Mouse (Mus musculus) kidney, embryonic 15.5 days (tissue): ENCODE results near the gene Fndc3b. TPM values are rescaled to one million over a fixed set of nuclear protein-coding genes. Genes with fewer than 3 reads are reported as not detected.

ENCODE experiments used
- ATAC-seq: fragments of 200-750 bp; cut with Nextera tagmentation; replicated peaks from 2 replicates; pipeline ENCODE4 v1.8.0; 2017; ENCODE audit warnings: moderate TSS enrichment; ENCODE audit not compliant: low FRiP score
- H3K27ac ChIP-seq: fragments of 300-500 bp; sonication (generic); 2 replicates; pipeline ENCODE4 v1.5.1; 2015; ENCODE audit warnings: mild to moderate bottlenecking, inconsistent platforms
- H3K27me3 ChIP-seq: fragments of 300-500 bp; sonication (generic); 2 replicates; pipeline ENCODE4 v1.6.1; 2015; ENCODE audit warnings: inconsistent platforms
- H3K36me3 ChIP-seq: fragments of 300-500 bp; sonication (generic); 2 replicates; pipeline ENCODE4 v1.6.1; 2015; ENCODE audit warnings: inconsistent platforms
- H3K4me1 ChIP-seq: fragments of 300-500 bp; sonication (generic); 2 replicates; pipeline ENCODE4 v1.6.1; 2015; ENCODE audit warnings: inconsistent platforms
- H3K4me2 ChIP-seq: fragments of 300-500 bp; sonication (generic); 2 replicates; pipeline ENCODE4 v1.6.1; 2015; ENCODE audit warnings: moderate library complexity, mild to moderate bottlenecking, inconsistent platforms
- H3K4me3 ChIP-seq: fragments of 300-500 bp; sonication (generic); replicated peaks from 2 replicates; pipeline ENCODE4 v1.5.1; 2015; ENCODE audit warnings: mild to moderate bottlenecking, inconsistent platforms
- H3K9ac ChIP-seq: fragments of 300-500 bp; sonication (generic); 2 replicates; pipeline ENCODE4 v1.6.1; 2015; ENCODE audit warnings: mild to moderate bottlenecking, inconsistent platforms
- H3K9me3 ChIP-seq: fragments of 300-500 bp; sonication (generic); replicated peaks from 2 replicates; pipeline ENCODE4 v1.6.1; 2016; ENCODE audit warnings: inconsistent platforms
- WGBS: fragments of 180-500 bp; shearing (Covaris S2); methylation state at CpG from one replicate; pipeline ENCODE4 v1.1.7; 2015; ENCODE audit warnings: mixed read lengths; 5-methylcytosine and 5-hydroxymethylcytosine counted together
- polyA plus RNA-seq: library from polyadenylated mRNA; unstranded; fragments of >200 nt; fragmentation: Nextera tagmentation; extraction: Ambion mirVana; gene quantifications from 2 replicates; pipeline ENCODE4 v1.2.1, GENCODE M21; 2015

Gene Fndc3b
- polyA plus RNA-seq, 1 experiment from 2014 or later, result 32.8 TPM

- H3K27me3 ChIP-seq, result no peaks in the 10 kb centered on the region
- no peak overlapping the region for H3K4me3 ChIP-seq
- peak overlapping the region; percentile 48; the same call in 1 of the 2 replicates for H3K27ac ChIP-seq
- H3K9me3 ChIP-seq, result no peaks in the 10 kb centered on the region
- no peak overlapping the region for H3K9ac ChIP-seq
- H3K36me3 ChIP-seq, result no peaks in the 10 kb centered on the region
- WGBS, result 23% methylated on average over 7 of the region's 7 CpGs
- H3K4me2 ChIP-seq, result peak overlapping the region; percentile 7; the same call in 1 of the 2 replicates
- no peak for ATAC-seq
- H3K4me1 ChIP-seq, result peaks cover 48% of the 10 kb centered on the region
These were observed 110.5 kb downstream of the Fndc3b start for GRCm38 (mm10) chr3:27600645-27601044.

GRCm38 (mm10) chr3:27600197-27600596, 110.9 kb downstream of the Fndc3b start:
- Histone ChIP-seq H3K4me2 (peak overlapping the region; percentile 7; the same call in 1 of the 2 replicates), H3K4me3 (no peak overlapping the region), H3K27ac (peak overlapping the region; percentile 48; the same call in 1 of the 2 replicates), H3K36me3 (no peaks in the 10 kb centered on the region), H3K27me3 (no peaks in the 10 kb centered on the region), H3K9me3 (no peaks in the 10 kb centered on the region), H3K9ac (no peak overlapping the region), H3K4me1 (peaks cover 43% of the 10 kb centered on the region)
- no peak for ATAC-seq
- WGBS, result 68% methylated on average over 4 of the region's 4 CpGs

DNA sequence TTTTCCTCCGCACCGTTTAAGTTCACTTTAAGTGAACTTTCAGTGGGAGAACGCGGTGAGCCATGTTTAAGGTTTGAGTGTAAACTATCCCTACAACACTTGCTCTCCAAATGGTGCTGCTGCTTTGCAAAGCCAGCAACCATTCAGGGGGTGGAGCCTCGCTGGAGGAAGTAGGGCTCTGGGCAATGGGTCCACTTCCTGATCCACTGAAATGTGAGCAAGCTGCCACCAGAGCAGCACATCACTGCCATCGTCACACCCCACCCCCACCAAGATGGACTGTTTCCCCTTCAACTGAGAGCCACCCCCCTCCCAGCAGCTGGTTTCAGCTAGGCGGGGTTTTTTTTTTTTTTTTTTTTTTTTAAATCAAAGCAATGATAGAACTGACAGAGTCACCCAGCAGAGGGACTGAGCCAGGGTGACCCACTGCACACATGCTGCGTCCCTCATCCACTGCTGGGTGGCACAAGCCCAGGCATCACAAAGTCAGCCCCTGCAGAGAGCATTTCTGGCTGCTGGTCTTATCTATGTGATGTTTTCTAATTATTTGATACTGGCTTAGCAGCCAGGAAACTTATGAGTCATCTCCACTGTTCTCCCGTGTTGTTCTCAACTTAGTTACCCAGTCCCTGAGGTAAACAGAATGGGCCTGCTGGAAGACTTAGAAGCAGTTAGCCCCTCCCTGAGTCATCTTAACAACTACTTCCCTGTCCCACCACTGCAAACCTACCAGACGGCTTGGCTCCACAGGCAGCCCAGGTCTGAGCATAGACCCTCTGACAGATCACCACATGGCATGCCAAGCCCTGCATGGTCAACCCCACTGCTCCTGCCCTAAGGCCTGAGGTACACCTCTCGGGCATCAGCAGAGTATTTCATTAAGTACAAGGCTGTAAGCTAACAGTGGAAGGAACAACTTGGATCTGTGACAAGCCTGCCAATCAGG, 112.4 kb downstream of the Fndc3b start:
- Histone ChIP-seq H3K27me3 (no peaks in the 10 kb centered on the region), H3K9me3 (no peaks in the 10 kb centered on the region), H3K4me2 (no peak overlapping the region), H3K4me3 (no peak overlapping the region), H3K36me3 (no peaks in the 10 kb centered on the region), H3K4me1 (peaks cover 34% of the 10 kb centered on the region), H3K27ac (0 out of 2 replicates have a peak overlapping the region, but pooled peaks have one; percentile 62), H3K9ac (no peak overlapping the region)
- 73% methylated on average over 10 of the region's 11 CpGs for WGBS
- 0 out of 2 replicates have a peak, but pooled peaks have one; percentile 24 for ATAC-seq

DNA sequence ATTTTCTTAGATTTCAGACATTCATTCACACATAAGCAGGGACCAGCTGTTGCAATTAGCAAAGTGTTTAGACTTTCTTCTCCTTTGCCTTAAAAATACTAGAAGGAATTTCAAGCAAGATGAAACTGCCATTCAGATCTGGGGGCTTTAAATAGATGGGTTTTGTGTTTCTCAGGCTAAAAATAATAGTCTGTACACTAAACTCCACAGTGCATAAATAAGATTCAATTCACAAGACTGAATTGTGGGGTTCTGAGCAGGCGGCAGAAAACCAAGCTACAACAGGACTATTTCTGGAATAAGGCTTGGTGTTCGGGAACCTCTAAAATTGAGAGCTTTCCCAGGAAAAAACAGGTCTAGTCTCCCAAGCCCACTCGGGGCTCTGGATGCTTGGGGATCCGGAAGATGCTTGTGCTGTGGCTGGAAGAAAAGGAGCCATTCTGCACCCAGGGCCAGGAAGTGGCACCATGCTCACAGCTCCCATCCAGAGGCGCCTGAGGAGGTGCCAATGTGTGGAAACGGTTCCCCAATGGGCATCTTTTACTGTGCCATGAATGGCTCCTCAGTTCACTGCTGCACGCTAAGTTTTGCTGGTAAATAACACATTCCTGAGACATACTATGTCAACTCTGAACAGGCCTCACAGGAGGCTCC, 117.5 kb downstream of the Fndc3b start:
- no peak overlapping the region for H3K4me3 ChIP-seq
- H3K27ac ChIP-seq, result 0 out of 2 replicates have a peak overlapping the region, but pooled peaks have one; percentile 20
- no peak for ATAC-seq
- no peaks in the 10 kb centered on the region for H3K9me3 ChIP-seq
- no peak overlapping the region for H3K4me2 ChIP-seq
- no peaks in the 10 kb centered on the region for H3K27me3 ChIP-seq
- peaks cover 13% of the 10 kb centered on the region for H3K36me3 ChIP-seq
- WGBS, result 86% methylated on average over 7 of the region's 7 CpGs
- peaks cover 21% of the 10 kb centered on the region for H3K4me1 ChIP-seq
- no peak overlapping the region for H3K9ac ChIP-seq

- no peaks in the 10 kb centered on the region for H3K9me3 ChIP-seq
- H3K4me2 ChIP-seq, result no peak overlapping the region
- peaks cover 13% of the 10 kb centered on the region for H3K36me3 ChIP-seq
- H3K9ac ChIP-seq, result no peak overlapping the region
- peak; percentile 50; the same call in 1 of the 2 replicates for ATAC-seq
- 0 out of 2 replicates have a peak overlapping the region, but pooled peaks have one; percentile 32 for H3K27ac ChIP-seq
- 86% methylated on average over 11 of the region's 11 CpGs for WGBS
- no peak overlapping the region for H3K4me3 ChIP-seq
- peaks cover 23% of the 10 kb centered on the region for H3K4me1 ChIP-seq
- H3K27me3 ChIP-seq, result no peaks in the 10 kb centered on the region
These were observed 118.2 kb downstream of the Fndc3b start for GRCm38 (mm10) chr3:27592728-27593484.

DNA sequence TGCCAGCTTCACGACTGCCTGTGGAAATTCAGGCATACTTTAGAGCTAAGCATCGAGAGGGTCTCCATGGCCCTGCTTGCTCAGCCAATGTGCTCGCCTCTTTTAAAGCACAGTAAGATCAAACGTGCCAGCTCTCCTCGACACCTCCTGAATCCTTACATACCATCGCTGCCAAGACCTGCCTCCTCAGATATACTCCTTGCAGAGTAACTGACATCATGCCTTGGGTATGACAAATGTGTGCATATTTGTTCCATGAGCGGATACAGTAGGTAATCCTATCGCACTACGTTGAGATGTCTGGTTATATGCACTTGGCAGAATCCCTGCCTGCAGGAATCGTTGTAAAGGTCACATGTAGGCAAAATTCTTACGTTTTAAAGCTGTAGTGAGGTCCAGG, 120.3 kb downstream of the Fndc3b start:
- Histone ChIP-seq H3K9me3 (no peaks in the 10 kb centered on the region), H3K4me1 (peaks cover 34% of the 10 kb centered on the region), H3K4me2 (no peak overlapping the region), H3K27ac (0 out of 2 replicates have a peak overlapping the region, but pooled peaks have one; percentile 3), H3K4me3 (no peak overlapping the region), H3K27me3 (no peaks in the 10 kb centered on the region), H3K9ac (no peak overlapping the region), H3K36me3 (peaks cover 13% of the 10 kb centered on the region)
- WGBS, result 72% methylated on average over 11 of the region's 11 CpGs
- no peak for ATAC-seq

DNA sequence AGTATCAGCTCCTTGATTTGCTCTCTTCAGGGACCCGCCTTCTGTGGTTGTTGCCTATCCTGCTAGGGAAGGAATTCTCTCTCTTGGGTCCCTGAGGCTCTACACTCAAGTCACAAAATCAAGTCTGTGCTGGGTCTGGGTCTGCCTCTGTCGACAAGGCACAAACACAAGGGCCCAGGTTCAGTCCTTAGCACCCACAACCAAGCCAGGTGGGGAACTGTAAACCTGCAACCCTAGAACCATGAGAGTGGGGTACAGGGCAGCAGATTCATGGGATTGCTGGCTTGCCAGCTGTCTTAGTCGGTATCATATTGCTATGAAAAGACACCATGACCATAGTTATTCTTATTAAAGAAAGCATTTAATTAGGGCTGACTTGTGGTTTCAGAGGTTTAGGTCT, 121.8 kb downstream of the Fndc3b start:
- no peak for ATAC-seq

DNA sequence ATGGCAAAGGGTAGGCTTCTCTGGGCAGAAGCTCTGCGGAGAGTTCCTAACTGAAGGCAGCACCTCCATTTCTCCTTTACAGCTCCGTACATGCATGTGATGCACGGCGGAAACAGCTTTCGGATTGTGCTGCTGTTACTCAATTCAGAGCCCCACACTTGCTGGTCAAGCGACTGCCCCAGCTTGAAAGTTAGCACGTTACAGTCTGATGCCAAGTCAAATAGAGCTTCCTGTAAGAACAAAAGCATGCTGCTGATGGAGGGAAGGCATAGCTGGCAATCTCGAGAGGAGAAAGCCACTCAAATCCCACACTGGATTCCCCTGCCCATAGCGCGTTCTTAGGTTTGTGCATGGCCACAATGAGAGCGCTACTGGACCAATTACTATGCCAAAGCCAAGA, 122.5 kb downstream of the Fndc3b start:
- Histone ChIP-seq H3K4me2 (no peak overlapping the region), H3K9me3 (no peaks in the 10 kb centered on the region), H3K4me3 (no peak overlapping the region), H3K36me3 (peaks cover 13% of the 10 kb centered on the region), H3K9ac (no peak overlapping the region), H3K27me3 (no peaks in the 10 kb centered on the region), H3K27ac (no peak overlapping the region), H3K4me1 (peaks cover 39% of the 10 kb centered on the region)
- WGBS, result 90% methylated on average over 11 of the region's 11 CpGs
- ATAC-seq, result no peak

More for the DNA sequence above, 121.8 kb downstream of the Fndc3b start:
- H3K4me2 ChIP-seq, result no peak overlapping the region
- H3K27ac ChIP-seq, result no peak overlapping the region
- WGBS, result 91% methylated on average over 3 of the region's 3 CpGs
- peaks cover 44% of the 10 kb centered on the region for H3K4me1 ChIP-seq
- peaks cover 13% of the 10 kb centered on the region for H3K36me3 ChIP-seq
- no peak overlapping the region for H3K9ac ChIP-seq
- H3K27me3 ChIP-seq, result no peaks in the 10 kb centered on the region
- no peak overlapping the region for H3K4me3 ChIP-seq
- no peaks in the 10 kb centered on the region for H3K9me3 ChIP-seq

- WGBS, result 46% methylated on average over 11 of the region's 11 CpGs
- no peaks in the 10 kb centered on the region for H3K27me3 ChIP-seq
- no peak overlapping the region for H3K4me3 ChIP-seq
- H3K36me3 ChIP-seq, result 0 out of 2 replicates have a peak, but pooled peaks cover 3% of the 10 kb centered on the region
- no peaks in the 10 kb centered on the region for H3K9me3 ChIP-seq
- H3K4me2 ChIP-seq, result no peak overlapping the region
- no peak for ATAC-seq
- no peak overlapping the region for H3K9ac ChIP-seq
- peaks cover 47% of the 10 kb centered on the region for H3K4me1 ChIP-seq
- peak overlapping the region; percentile 73 for H3K27ac ChIP-seq
These were observed 126.2 kb downstream of the Fndc3b start for GRCm38 (mm10) chr3:27584607-27585605.

GRCm38 (mm10) chr3:27581931-27582840, 128.9 kb downstream of the Fndc3b start:
- ATAC-seq, result no peak
- Histone ChIP-seq H3K36me3 (no peaks in the 10 kb centered on the region), H3K27ac (no peak overlapping the region), H3K4me2 (no peak overlapping the region), H3K9me3 (no peaks in the 10 kb centered on the region), H3K27me3 (no peaks in the 10 kb centered on the region), H3K9ac (no peak overlapping the region), H3K4me3 (no peak overlapping the region), H3K4me1 (peaks cover 49% of the 10 kb centered on the region)
- 80% methylated on average over 6 of the region's 6 CpGs for WGBS
